Mouse (Mus musculus) ES-Bruce4 (cell line): ENCODE measurements around the gene Mitf.

Source experiments
- CTCF ChIP-seq: IDR thresholded peaks from one replicate; pipeline ENCODE4 v1.8.1; 2011; ENCODE audit warnings: low read depth, low read length
- POLR2A ChIP-seq: IDR thresholded peaks from one replicate; pipeline ENCODE4 v1.8.1; 2011; ENCODE audit warnings: low read length; ENCODE audit not compliant: insufficient read depth

DNA sequence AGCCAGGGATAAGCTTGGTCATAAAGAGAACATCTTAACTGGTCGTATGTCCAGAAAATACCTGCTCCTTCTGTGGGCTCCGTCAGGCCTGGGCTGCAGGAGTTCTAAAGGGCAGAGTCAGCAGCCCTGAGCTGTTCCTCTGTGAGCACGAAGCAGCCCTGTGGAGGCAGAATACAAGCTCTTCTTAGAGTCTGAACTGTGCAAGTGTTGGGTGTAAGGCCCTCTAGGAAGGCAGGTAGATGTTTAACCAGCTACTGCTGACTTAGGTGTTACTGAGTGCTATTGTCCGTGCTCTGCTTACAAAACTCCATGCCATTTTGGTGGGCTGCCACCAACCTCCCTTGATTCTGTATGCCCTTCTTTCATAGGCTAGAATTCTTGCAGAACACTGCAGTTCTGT lies 151.4 kb downstream of the Mitf start:
- TF ChIP-seq CTCF (no peak), POLR2A (no peak)
